Mouse (Mus musculus) heart, postnatal 0 days (tissue): ENCODE measurements around the gene Ankrd35. TPM values are rescaled to one million over a fixed set of nuclear protein-coding genes. Genes with fewer than 3 reads are reported as not detected.

ENCODE experiments used
- ATAC-seq: fragments of 200-750 bp; cut with Nextera tagmentation; 2 replicates; pipeline ENCODE4 v1.8.0; 2017; ENCODE audit warnings: low read depth, moderate number of reproducible peaks, moderate library complexity; ENCODE audit not compliant: insufficient read depth
- DNase-seq: peaks from one replicate; pipeline ENCODE4 v3.0.0-alpha.2; 2016; ENCODE audit warnings: low spot score
- H3K27ac ChIP-seq: fragments of 300-500 bp; sonication (generic); 2 replicates; pipeline ENCODE4 v1.5.1; 2014; ENCODE audit warnings: low read depth, mild to moderate bottlenecking
- H3K27me3 ChIP-seq: fragments of 300-500 bp; sonication (generic); 2 replicates; pipeline ENCODE4 v1.6.1; 2014; ENCODE audit warnings: low read length, mixed read lengths; ENCODE audit not compliant: control insufficient read depth, insufficient read depth
- H3K36me3 ChIP-seq: fragments of 300-500 bp; sonication (generic); replicated peaks from 2 replicates; pipeline ENCODE4 v1.6.1; 2014; ENCODE audit warnings: low read length, mixed read lengths; ENCODE audit not compliant: control insufficient read depth, insufficient read depth
- H3K4me1 ChIP-seq: fragments of 300-500 bp; sonication (generic); 2 replicates; pipeline ENCODE4 v1.6.1; 2014; ENCODE audit warnings: antibody characterized with exemption; ENCODE audit not compliant: control insufficient read depth, insufficient read depth
- H3K4me2 ChIP-seq: fragments of 300-500 bp; sonication (generic); 2 replicates; pipeline ENCODE4 v1.6.1; 2014; ENCODE audit warnings: low read depth, mild to moderate bottlenecking, low read length, moderate library complexity
- H3K4me3 ChIP-seq: fragments of 300-500 bp; sonication (generic); 2 replicates; pipeline ENCODE4 v1.5.1; 2014; ENCODE audit warnings: low read depth, low read length
- H3K9ac ChIP-seq: fragments of 300-500 bp; sonication (generic); replicated peaks from 2 replicates; pipeline ENCODE4 v1.6.1; 2014; ENCODE audit warnings: low read depth, low read length, mixed read lengths
- H3K9me3 ChIP-seq: fragments of 300-500 bp; sonication (generic); replicated peaks from 2 replicates; pipeline ENCODE4 v1.6.1; 2016; ENCODE audit warnings: low read length; ENCODE audit not compliant: control insufficient read depth
- CTCF ChIP-seq: IDR thresholded peaks from 2 replicates; pipeline ENCODE4 v1.5.1; 2016; ENCODE audit warnings: antibody characterized with exemption, control low read depth, low read depth
- EP300 ChIP-seq: IDR thresholded peaks from 2 replicates; pipeline ENCODE4 v1.6.1; 2016; ENCODE audit warnings: antibody characterized with exemption, low read depth
- WGBS: fragments of 180-500 bp; shearing (Covaris S2); extraction: QIAGEN DNeasy Blood & Tissue Kit; methylation state at CpG from one replicate; pipeline ENCODE4 v1.1.7; 2014; 5-methylcytosine and 5-hydroxymethylcytosine counted together
- polyA plus RNA-seq: library from polyadenylated mRNA; unstranded; fragments of >200 nt; fragmentation: Nextera tagmentation; extraction: Ambion mirVana; gene quantifications from 2 replicates; pipeline ENCODE4 v1.2.1, GENCODE M21; 2015
- total RNA-seq: library from RNA; depleted of rRNA; stranded (reverse); fragments of >200 nt; gene quantifications from 2 replicates; pipeline ENCODE4 v1.2.3, GENCODE M21; 2014; ENCODE audit warnings: low replicate concordance

The Ankrd35 gene
- total and polyA plus RNA-seq, 2 experiments from 2014 or later, result 0.31 to 0.88 TPM

DNA sequence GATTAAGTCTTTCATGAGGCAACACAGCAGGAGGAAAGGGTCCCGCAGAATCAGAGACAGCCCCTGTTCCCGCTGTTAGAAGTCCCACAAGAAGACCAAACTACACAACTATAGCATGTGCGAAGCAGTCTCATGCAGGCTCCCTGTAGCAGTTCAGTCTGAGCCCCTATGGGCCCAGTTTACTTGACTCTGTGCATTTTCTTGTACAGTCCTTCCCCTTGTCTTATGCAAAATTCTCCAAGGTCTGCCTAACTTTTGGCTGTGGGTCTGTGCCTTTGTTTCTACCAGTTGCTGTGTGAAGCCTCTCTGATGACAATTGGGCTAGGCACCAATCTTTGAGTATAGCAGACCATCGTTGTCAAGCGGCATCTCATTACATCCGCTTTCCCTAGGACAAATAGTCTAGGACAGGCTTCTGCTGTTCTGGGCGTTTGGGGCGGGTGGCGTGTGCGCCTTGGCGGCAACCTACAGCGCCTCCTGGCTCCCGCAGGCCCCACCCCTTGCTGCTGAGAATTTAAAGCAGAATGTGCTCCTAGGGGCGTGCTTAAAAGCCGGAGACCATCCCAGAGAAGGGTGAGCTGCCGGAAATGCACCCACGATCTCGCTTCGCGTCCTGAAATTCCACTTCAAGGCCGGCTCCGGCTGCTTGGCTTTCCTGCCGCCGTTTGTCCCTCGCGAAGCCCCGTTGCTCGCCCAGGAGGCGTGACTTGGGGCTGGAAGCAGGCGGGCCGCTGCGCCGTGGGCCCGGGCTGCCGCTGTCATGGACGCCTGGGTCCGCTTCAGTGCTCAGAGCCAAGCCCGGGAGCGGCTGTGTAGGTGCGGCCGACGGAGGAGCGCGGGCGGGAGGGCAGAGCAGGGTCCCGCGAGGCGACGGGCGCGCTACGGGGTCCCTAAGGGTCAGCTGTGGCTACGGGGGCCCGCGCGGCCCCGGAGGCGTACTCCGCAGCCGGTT, 34.7 kb upstream of the Ankrd35 start, which contains the start of the genes Pex11b and Gm42957:
Pex11b (plus strand) TSS at position 449 of the 952 bp plus-strand sequence.
Gm42957 (plus strand) TSS at position 547 of the 952 bp plus-strand sequence.
- Histone ChIP-seq H3K27me3 (no peaks in the 10 kb centered on the region), H3K36me3 (peaks cover 36% of the 10 kb centered on the region), H3K4me2 (peak within 1 kb of the TSS; percentile 91), H3K4me1 (peaks cover 18% of the 10 kb centered on the region), H3K27ac (peak within 1 kb of the TSS; percentile 83), H3K9me3 (no peaks in the 10 kb centered on the region), H3K9ac (peak within 1 kb of the TSS; percentile 96), H3K4me3 (peak within 1 kb of the TSS; percentile 80)
- ATAC-seq, result peak; percentile 87
- DNase-seq, result peak; percentile 81
- 2% methylated on average over 57 of the region's 60 CpGs for WGBS
- no peak for TF ChIP-seq EP300
- peak; percentile 49 for TF ChIP-seq CTCF

DNA sequence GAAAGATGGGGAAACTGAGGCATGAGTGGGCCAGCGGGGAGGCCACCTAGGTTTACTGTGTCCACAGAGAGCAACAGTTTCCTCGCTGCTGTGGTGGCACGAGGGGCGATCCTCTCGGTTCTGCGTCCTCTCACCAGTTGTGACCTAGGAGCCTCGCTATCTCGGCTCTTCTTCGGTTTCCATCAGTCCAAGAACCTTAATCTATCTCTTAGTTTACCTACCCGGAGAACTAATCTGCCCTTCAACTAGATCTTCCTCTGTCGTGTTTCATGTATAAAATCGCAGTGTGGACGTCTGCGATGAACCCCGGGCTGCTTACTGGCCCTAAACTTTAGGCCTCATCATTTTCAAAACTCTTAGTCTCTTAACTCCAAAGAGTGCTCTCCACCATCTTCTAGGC, 34.0 kb upstream of the Ankrd35 start:
- peak overlapping the region; percentile 80 for H3K4me3 ChIP-seq
- peak overlapping the region; percentile 83 for H3K27ac ChIP-seq
- peaks cover 11% of the 10 kb centered on the region; the same call in 1 of the 2 replicates for H3K4me1 ChIP-seq
- no peak for DNase-seq
- peaks cover 37% of the 10 kb centered on the region for H3K36me3 ChIP-seq
- H3K9ac ChIP-seq, result peak overlapping the region; percentile 96
- TF ChIP-seq EP300 (no peak), CTCF (no peak)
- H3K9me3 ChIP-seq, result no peaks in the 10 kb centered on the region
- H3K27me3 ChIP-seq, result no peaks in the 10 kb centered on the region
- peak overlapping the region; percentile 91 for H3K4me2 ChIP-seq
- WGBS, result 7% methylated on average over 15 of the region's 15 CpGs
- ATAC-seq, result no peak

DNA sequence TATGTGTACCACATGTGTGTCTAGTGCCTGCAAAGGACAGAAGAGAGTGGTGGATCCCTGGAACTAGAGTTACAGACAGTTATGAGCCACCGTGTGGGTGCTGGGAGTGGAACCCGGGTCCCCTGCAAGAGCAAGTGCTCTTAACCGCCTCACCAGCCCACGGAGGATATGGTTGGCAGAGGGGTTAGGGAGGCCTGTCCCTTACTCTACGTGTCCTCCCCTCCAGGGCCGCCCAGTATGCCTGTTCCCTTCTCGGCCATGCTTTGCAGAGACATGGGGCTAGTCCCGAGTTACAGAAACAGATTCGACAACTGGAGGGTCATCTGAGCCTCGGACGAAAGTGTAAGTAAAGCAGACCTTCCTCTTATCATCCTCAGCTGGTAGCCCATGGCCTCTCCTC, 33.5 kb upstream of the Ankrd35 start:
- Histone ChIP-seq H3K4me1 (peaks cover 10% of the 10 kb centered on the region; the same call in 1 of the 2 replicates), H3K27me3 (no peaks in the 10 kb centered on the region), H3K9me3 (no peaks in the 10 kb centered on the region), H3K9ac (peak overlapping the region; percentile 96; the same call in 1 of the 2 replicates), H3K4me2 (peak overlapping the region; percentile 91), H3K36me3 (peaks cover 35% of the 10 kb centered on the region), H3K4me3 (peak overlapping the region; percentile 80), H3K27ac (no peak overlapping the region)
- DNase-seq (no peak), ATAC-seq (no peak)
- TF ChIP-seq EP300 (no peak), CTCF (no peak)
- WGBS, result 62% methylated on average over 11 of the region's 11 CpGs

DNA sequence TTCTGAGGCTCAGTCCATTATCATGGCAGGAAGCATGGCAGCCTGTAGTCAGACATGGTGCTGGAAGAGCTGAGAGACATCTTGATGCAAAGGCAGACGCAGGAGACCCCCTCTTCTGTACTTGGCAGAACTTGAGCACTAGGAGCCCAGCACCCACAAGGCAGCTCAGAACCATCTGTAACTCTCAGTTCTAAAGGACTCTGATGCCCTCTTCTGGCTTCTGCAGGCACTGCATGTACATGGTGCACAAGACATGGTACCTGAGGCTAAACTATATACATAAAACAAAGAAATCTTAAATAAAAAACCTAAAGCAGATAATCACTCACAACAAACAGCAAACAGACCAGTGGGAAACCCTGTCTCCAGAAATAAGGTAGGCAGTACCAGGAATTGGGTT, 30.7 kb upstream of the Ankrd35 start:
- Histone ChIP-seq H3K27me3 (no peaks in the 10 kb centered on the region), H3K4me3 (no peak overlapping the region), H3K27ac (no peak overlapping the region), H3K9ac (no peak overlapping the region), H3K4me2 (no peak overlapping the region), H3K4me1 (peaks cover 10% of the 10 kb centered on the region; the same call in 1 of the 2 replicates), H3K9me3 (no peaks in the 10 kb centered on the region), H3K36me3 (peaks cover 25% of the 10 kb centered on the region)
- DNase-seq, result no peak
- TF ChIP-seq CTCF, result peak; percentile 60
- no peak for TF ChIP-seq EP300
- no peak for ATAC-seq
- WGBS, result 75% methylated on average over 1 of the region's 1 CpGs

DNA sequence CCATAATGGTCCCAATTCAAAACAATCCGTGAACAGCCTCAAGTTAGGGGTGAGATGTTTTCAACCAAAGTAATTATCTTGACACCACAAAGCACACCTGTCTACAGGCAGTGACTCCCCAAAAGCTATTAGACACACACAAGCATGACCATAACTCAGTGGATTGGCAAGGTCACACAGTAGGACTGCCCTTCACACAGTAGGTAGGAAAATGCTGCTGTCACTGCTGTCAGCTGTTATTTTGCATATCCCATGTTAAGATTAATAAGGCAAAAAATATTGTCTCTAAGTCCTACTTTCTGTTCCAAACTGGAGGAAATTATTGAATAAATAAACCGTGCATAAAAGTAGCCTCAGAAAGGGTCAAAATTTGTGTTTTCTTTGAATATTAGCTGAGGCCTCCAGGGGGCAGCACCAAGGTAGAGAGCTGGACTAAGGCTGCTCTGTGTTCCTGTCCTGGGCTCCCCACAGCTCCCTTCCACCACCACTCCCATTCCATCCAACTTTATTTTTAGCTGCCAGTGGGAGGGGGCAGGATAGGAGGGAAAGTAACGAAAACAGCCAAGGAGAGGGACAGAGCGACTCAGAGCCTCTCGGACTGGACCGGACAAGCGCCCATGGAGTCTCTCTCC, 24.8 kb upstream of the Ankrd35 start, which contains the start of gene Itga10:
Itga10 (plus strand) TSS at position 567 of the 632 bp plus-strand sequence.
- Histone ChIP-seq H3K9me3 (no peaks in the 10 kb centered on the region), H3K4me1 (no peaks in the 10 kb centered on the region), H3K4me3 (no peak within 1 kb of the TSS), H3K9ac (no peak within 1 kb of the TSS), H3K27me3 (no peaks in the 10 kb centered on the region), H3K36me3 (peaks cover 21% of the 10 kb centered on the region), H3K27ac (no peak within 1 kb of the TSS), H3K4me2 (peak within 1 kb of the TSS; percentile 30; the same call in 1 of the 2 replicates)
- peak; percentile 45 for DNase-seq
- 46% methylated on average over 7 of the region's 7 CpGs for WGBS
- TF ChIP-seq CTCF (peak; percentile 53), EP300 (no peak)
- ATAC-seq, result peak; percentile 83
